Mouse (Mus musculus) MEL (cell line): ENCODE data around the gene Rps3.

Source experiments
- CHD1 ChIP-seq: IDR thresholded peaks from 2 replicates; pipeline ENCODE4 v1.6.1; 2012; ENCODE audit warnings: low read depth, mild to moderate bottlenecking, inconsistent platforms, low read length, improper control_type of control experiment
- CTCF ChIP-seq, 3 experiments: IDR thresholded peaks in 2 of 3; conservative IDR thresholded peaks in 1 of 3; 2 replicates each; pipeline ENCODE4 v1.5.1; 2011 to 2012; ENCODE audit warnings: low read length in 3 of 3, low read depth in 2 of 3, mild to moderate bottlenecking in 2 of 3, improper control_type of control experiment in 1 of 3, inconsistent platforms in 1 of 3, mixed read lengths in 1 of 3, moderate library complexity in 1 of 3; ENCODE audit not compliant: control insufficient read depth in 1 of 3, insufficient read depth in 1 of 3, poor library complexity in 1 of 3, severe bottlenecking in 1 of 3
- E2F4 ChIP-seq: IDR thresholded peaks from 2 replicates; pipeline ENCODE4 v1.6.1; 2011; ENCODE audit warnings: low read depth, low read length, improper control_type of control experiment, borderline replicate concordance
- GATA1 ChIP-seq: IDR thresholded peaks from 2 replicates; pipeline ENCODE4 v1.6.1; 2011; ENCODE audit warnings: low read depth, low read length, improper control_type of control experiment
- RAD21 ChIP-seq: IDR thresholded peaks from 2 replicates; pipeline ENCODE4 v1.6.1; 2011; ENCODE audit warnings: mild to moderate bottlenecking, low read depth, low read length, improper control_type of control experiment
- TCF12 ChIP-seq: IDR thresholded peaks from 2 replicates; pipeline ENCODE4 v1.6.1; 2014; ENCODE audit warnings: low read depth, mild to moderate bottlenecking, inconsistent platforms, low read length, improper control_type of control experiment, moderate library complexity
- USF1 ChIP-seq: IDR thresholded peaks from 2 replicates; pipeline ENCODE4 v1.6.1; 2014; ENCODE audit warnings: low read depth, mild to moderate bottlenecking, inconsistent platforms, low read length, improper control_type of control experiment, moderate library complexity
- ZC3H11A ChIP-seq: IDR thresholded peaks from 2 replicates; pipeline ENCODE4 v1.6.1; 2012; ENCODE audit warnings: low read depth, mild to moderate bottlenecking, inconsistent platforms, low read length, improper control_type of control experiment

DNA sequence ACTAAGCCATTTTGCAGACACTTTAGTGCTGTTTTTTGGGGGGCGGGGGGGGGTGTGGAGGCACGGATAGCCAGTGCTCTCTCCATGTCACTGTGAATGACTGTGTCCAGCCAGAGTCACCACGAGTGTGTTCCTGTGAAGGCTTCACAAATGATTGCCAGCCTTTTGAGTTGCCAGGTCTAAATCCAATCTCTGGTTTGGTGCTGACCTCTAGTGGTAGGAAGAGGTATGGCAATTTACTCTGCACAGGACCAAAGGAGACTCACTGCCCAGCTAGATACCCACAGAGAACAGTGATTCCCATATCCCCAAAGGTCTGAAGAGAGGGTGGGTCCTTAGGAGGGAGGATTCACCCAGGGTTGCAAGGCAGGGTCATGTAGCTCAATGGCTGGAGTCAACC is 32.8 kb downstream of the Rps3 start:
- TF ChIP-seq CTCF (IDR thresholded peaks at IDR 0.05 in 2 of 3, conservative IDR thresholded peaks at IDR 0.05 in 1 of 3; ENCODE audit: control insufficient read depth in 1 of 3, insufficient read depth in 1 of 3, low read depth in 2 of 3, low read length in 3 of 3, poor library complexity in 1 of 3, severe bottlenecking in 1 of 3) (peak; percentile 62 to 93 (median 92)), CHD1 (no peak), TCF12 (no peak), ZC3H11A (peak; percentile 85), GATA1 (no peak), E2F4 (no peak), USF1 (no peak), RAD21 (peak; percentile 92)
